Mouse (Mus musculus): ENCODE data around the gene A730009L09Rik. TPM values are rescaled to one million over a fixed set of nuclear protein-coding genes. Genes with fewer than 3 reads are reported as not detected.

The A730009L09Rik gene
- total RNA-seq (2015) = not detected in 2 replicates
- not detected in 2 replicates for total RNA-seq (2017)

DNA sequence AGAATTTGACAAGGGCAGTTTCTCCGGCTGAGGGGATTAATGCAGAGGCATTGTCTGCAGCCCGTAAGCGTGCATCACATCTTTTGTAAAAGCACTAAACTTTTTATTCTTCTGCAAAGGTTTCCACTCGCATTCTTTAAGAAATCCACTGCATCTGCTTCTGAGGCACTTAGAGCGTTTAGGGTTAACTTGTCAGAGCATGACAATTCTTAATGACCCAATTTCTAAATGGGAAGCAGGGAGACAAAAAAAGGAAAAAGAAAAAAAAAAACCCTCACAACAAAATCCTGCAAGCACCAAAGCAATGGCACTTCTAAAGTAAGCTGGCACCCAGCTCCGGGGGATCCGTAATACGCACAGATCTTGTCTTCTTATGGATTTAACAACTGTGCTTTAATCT is at the start of gene A730009L09Rik:
TSS of gene A730009L09Rik (plus strand) at position 301 of the 400 bp plus-strand sequence.
- ATAC-seq (replicated peaks; ENCODE audit: poor library complexity) = no peak

DNA sequence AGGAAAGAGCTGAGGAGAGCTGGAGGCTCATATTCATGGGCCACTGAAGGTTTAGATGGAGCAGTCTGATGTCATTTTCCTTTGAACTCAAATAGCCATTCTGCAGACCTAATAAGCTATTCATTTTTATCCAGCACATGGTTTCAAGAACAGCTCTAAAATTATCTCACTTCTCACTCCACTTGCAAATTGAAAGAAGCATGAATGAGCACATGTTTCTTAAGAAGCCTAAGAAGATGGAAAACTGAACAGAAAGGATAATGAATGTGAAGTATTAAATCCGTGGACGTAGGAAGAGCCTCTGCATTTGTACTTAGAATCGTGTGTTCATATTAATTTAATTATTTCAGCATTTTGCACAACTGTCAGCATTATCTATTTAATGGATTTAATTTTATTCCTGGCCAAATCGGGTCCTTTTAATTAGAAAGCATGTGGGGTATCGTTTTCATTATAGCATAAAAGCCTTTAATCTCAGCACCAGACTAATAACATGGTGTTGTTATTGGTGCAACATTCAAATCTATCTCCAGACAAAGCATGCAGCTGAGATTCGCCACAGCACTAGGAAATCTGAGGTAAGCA is 49.2 kb upstream of the A730009L09Rik start:
- no peak for ATAC-seq (replicated peaks; ENCODE audit: poor library complexity)

- peak; percentile 54; the same call in 1 of the 2 replicates for ATAC-seq (replicated peaks; ENCODE audit: poor library complexity)
Observed at GRCm38 (mm10) chr16:84468898-84469297, 46.0 kb upstream of the A730009L09Rik start.

DNA sequence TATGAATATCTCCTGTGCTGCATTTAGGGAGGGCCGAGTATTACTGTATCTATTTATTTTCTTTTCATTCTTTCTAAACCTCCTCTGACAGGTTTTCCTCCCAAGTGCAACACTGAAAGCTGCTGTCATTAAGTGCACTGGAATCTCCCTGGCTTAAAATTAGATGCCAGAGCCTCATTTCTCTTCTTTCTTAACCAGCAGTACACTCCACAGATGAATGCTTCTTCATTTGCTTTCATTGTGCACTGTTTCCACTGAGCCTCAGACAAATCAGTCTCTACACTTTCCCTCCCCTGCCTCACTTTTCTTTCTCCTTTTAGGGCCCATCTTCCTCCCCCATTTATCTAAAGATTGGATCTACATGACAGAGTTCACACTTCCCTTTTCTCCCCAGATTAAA is 44.9 kb upstream of the A730009L09Rik start:
- no peak for ATAC-seq (replicated peaks; ENCODE audit: poor library complexity)

DNA sequence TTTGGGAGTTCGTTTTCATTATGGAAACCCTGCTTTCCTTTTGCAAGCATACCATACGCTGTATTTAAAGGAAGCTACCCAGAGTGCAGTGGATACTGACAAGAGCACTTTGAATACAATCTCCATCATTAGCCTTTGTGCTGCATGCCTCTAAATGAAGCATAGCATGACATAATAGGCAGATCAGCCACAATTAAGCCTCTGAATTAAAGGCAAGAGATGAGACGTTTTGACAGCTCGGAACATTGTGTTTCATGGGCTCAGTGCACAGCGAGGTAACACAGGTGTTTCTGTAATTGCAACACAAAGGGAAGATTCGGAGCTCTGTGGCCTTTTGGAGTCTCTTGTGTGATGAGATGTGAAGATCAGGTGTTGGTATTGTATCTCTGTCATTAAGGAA is 41.5 kb upstream of the A730009L09Rik start:
- no peak for ATAC-seq (replicated peaks; ENCODE audit: poor library complexity)

- ATAC-seq (replicated peaks; ENCODE audit: poor library complexity) = no peak
Observed at GRCm38 (mm10) chr16:84474712-84475111, 40.2 kb upstream of the A730009L09Rik start.

DNA sequence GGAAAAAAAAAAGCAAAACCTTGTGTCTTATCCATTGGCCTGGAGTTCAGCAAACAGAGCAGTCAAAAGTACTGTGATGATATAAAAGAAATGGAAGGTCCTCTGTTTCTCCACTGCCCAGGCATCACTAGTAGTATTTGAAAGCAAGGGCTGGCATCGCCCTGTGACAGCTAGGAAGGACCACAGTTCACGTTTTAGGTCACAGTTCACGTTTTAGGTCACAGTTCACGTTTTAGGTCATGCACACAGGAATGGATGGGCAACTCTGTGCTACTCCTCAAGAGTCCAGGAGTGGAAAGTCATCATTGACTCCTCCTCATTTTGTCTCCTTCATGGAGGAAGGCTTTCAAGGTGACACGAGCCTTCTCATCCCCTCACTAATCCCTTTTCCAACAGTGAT is 38.0 kb upstream of the A730009L09Rik start:
- ATAC-seq (replicated peaks; ENCODE audit: poor library complexity) = no peak

DNA sequence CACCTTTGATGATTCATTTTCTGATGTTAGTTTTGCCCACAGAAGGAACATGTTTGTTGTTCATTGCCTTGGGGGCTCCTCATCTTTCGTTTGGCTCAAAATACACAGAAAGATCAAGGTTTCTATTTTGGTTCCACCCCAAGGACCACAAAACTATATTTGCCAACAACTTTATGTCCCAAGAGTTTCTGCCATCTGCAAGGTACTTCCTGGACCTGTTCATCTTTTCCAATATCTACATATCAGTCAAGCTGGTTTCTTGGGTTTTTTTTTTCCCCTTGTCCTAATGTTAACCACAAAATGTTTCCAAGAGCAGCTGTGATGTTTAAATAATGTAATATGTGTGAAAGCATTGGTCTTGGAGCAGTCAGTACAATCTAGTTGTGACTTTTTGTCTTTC is 37.4 kb upstream of the A730009L09Rik start:
- no peak for ATAC-seq (replicated peaks; ENCODE audit: poor library complexity)

DNA sequence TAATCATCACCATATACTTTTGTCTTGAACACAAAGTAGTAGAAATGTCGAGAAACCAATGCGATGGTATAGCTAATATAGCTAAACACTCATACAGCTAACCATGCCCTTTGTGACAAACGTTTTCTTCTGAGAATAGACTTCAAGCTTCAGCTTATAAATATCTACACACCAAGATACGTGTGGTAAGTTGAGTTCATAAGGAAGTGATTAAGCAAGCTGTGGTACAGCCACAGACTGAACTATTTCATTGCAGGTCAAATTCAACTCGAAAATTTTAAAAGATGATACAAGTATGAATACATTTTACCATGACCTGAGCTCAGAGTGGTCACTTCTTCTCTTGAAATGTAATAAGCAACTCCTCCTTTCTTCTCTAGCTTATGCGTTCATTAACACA is 37.0 kb upstream of the A730009L09Rik start:
- ATAC-seq (replicated peaks; ENCODE audit: poor library complexity) = peak; percentile 39; the same call in 1 of the 2 replicates

DNA sequence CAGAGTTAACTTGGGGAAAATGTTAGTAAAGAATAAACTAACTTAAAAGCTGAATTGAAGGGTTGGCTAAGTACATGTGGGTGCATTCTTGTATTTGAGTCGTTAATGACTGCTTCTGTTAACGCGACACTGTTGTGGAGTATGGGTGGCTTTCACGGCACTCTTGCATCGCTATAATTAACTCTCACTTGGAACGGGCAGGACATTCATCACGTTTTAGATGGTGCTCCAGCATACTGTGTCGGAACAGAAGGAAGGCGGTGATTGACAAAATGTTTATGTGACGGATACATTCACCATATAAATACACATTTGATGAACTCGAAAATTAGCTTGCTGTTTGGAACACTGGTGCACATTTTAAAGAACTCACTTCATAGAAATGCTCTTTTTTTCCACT is 29.0 kb upstream of the A730009L09Rik start:
- no peak for ATAC-seq (replicated peaks; ENCODE audit: poor library complexity)

GRCm38 (mm10) chr16:84494818-84495217 is 20.1 kb upstream of the A730009L09Rik start:
- no peak for ATAC-seq (replicated peaks; ENCODE audit: poor library complexity)

DNA sequence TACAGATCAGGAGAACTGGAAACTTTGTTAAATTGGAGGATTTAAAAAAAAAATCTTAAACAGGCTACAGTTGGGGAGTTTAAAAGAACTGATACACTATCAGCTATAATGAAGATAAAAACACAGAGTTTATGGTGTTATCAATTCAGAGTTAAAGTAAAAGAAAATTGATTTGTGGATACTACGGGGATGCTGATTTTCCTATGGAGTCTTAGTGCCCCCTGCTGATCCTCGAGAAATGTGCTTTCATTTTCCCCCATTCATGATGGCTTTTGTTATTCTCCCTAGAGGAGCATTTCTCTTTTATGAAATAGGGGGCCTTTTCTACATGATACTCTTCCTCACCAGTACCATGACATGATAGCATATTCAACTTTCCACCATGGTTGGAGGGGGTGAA is 19.5 kb upstream of the A730009L09Rik start:
- ATAC-seq (replicated peaks; ENCODE audit: poor library complexity) = peak; percentile 42; the same call in 1 of the 2 replicates

GRCm38 (mm10) chr16:84507681-84508080 is 7.2 kb upstream of the A730009L09Rik start:
- no peak for ATAC-seq (replicated peaks; ENCODE audit: poor library complexity)

DNA sequence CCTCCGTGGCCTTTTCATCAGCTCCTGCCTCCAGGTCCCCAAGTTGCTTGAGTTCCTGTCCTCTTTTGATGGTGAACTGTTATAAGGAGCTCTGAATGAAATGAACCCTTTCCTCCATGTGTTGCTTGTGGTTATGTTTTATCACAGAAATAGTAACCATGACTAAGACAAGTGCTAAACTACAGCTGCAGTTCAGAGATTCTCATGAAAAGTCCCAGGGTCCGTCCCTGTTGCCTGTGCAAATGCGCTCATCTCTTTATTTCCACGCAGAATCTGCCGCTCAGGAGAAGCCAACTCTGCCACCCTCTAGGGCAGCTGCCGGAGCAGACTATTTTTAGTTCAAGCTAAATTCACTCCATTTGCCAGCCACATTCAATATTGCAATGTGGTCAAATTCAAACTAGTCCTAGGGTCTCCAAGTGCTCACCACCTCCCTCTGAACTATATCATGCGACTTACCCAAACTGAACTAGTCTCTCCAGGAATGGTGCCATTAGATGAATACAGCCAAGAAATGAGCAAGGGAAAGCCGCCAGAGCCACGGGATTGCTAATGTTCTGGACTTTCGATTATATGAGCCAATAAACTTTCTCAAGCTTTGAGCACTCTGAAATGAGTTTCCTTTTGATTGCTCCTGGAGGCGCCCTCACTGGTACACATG is 7.2 kb downstream of the A730009L09Rik start:
- no peak for ATAC-seq (replicated peaks; ENCODE audit: poor library complexity)

DNA sequence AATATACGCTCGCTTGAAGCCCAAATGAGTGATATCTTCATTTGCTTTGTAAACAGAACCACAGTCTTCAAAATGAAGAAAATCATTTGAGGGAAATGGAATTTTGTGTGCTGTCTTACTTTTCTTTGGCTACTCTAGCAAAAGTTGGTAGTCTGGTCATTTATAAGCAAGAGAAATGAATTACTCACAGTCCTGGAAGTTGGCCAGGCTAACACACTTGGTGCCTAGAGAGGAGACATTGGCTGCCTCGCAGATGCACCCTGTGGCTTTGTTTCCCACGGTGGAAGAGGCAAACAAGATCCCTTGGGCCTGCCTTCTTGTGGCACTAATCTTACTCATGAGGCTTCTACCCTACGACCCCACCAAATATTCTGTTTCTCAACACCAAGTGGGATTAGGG is 8.1 kb downstream of the A730009L09Rik start:
- no peak for ATAC-seq (replicated peaks; ENCODE audit: poor library complexity)

- peak; percentile 87 for ATAC-seq (replicated peaks; ENCODE audit: poor library complexity)
Observed at GRCm38 (mm10) chr16:84527375-84527774, 12.5 kb downstream of the A730009L09Rik start.

GRCm38 (mm10) chr16:84532803-84533202 is 17.9 kb downstream of the A730009L09Rik start:
- peak; percentile 77 for ATAC-seq (replicated peaks; ENCODE audit: poor library complexity)

GRCm38 (mm10) chr16:84546059-84546458 is 31.1 kb downstream of the A730009L09Rik start:
- ATAC-seq (replicated peaks; ENCODE audit: poor library complexity) = peak; percentile 58

DNA sequence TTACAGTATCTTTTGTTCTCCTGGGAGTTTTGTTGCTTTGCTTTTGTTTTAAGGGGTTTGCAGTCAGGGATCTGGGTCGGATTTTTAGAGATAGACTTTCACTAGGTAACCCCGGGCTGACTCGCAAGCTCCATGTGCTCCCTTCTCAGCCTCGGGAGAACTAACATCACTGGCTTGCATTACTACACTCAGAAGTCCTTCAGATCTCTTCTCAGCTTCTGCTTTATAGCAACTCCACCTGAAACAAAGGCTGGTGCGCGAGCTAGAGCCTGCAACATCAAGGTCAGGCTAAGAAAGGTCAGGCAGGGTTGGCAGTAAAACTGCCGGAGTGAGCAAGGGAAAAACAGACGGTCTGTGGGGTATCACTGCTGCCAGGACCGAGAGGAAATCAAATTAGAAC is 34.2 kb downstream of the A730009L09Rik start:
- no peak for ATAC-seq (replicated peaks; ENCODE audit: poor library complexity)

- ATAC-seq (replicated peaks; ENCODE audit: poor library complexity) = no peak
Observed at GRCm38 (mm10) chr16:84550445-84550844, 35.5 kb downstream of the A730009L09Rik start.

GRCm38 (mm10) chr16:84553981-84554380 is 39.1 kb downstream of the A730009L09Rik start:
- ATAC-seq (replicated peaks; ENCODE audit: poor library complexity) = peak; percentile 51; the same call in 1 of the 2 replicates

DNA sequence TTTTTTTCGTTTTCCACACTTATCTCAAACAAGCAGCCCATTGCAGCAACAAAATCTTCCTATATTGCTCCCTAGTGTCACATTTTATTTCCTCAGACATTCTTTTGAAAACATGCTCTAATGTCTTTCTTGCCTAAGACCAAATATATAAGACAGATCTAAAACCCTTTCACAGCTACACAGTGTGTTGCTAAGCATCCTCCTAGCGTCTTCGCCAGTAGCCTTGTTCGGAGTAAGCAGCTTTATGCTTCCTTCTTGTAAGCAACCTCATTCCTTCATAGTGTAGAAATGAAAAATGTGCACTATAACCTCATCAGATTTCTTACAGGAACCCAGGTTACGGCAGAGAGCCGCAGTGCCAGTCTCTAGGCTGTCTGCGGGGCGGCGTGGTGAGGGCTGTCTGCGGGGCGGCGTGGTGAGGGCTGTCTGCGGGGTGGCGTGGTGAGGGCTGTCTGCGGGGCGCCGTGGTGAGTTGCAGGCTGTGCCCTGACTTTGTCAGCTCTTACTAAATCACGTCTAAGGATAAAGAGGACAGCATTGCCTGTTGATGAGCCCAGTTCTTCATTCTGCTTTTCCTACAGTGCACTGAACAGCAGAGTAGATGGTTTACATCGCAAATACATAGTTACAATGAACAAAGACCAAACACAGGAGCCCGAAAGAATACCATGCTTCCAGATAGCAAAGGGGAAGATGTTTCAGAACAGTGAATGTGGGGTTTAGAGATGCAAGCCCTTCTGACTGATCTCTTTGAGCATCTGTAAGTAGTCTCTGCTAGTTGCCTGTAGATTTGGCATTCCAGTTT is 43.4 kb downstream of the A730009L09Rik start:
- ATAC-seq (replicated peaks; ENCODE audit: poor library complexity) = no peak
